Mouse (Mus musculus) lung, adult 2 months (tissue): ENCODE results near the gene Gnb4.

ENCODE experiments used
- CTCF ChIP-seq: fragments of 200-500 bp; IDR thresholded peaks from 2 replicates; pipeline ENCODE4 v1.5.1; 2011; ENCODE audit warnings: mild to moderate bottlenecking, low read length, control low read depth; ENCODE audit not compliant: insufficient read depth
- POLR2A ChIP-seq: fragments of 200-500 bp; IDR thresholded peaks from 2 replicates; pipeline ENCODE4 v1.6.1; 2011; ENCODE audit warnings: low read depth, mild to moderate bottlenecking, control low read depth, low read length, borderline replicate concordance; ENCODE audit errors: extremely low read depth

GRCm38 (mm10) chr3:32656398-32656994, 40.1 kb upstream of the Gnb4 start:
- TF ChIP-seq CTCF = no peak
- no peak for TF ChIP-seq POLR2A
